Mouse (Mus musculus): ENCODE data around the gene Prkacb.
"Not testable (repeated sequence)": the region's sequence is repeated elsewhere in the genome, so short reads cannot be mapped to it uniquely, and the experiment has no call there.

DNA sequence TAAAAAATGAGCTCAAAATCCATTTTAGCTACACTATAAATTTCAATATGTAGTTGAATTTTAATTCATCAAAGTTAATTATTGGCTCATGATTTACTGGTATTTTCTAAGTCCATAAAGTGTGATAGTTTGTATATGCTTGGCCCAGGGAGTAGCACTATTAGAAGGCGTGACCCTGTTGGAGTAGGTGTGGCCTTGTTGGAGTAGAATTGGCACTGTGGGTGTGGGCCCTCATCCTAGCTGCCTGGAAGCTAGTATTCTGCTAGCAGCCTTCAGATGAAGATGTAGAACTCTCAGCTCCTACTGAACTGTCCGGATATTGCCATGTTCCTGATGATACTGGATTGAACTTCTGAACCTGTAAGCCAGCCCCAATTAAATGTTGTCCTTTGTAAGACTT lies 49.7 kb downstream of the Prkacb start:
- not testable (repeated sequence) for TF ChIP-seq POLR2A (IDR thresholded peaks at IDR 0.05; ENCODE audit: borderline replicate concordance, extremely low read depth, low read depth, low read length); CTCF (IDR thresholded peaks at IDR 0.05; ENCODE audit: insufficient read depth, low read length)

All from lung, adult 2 months (tissue).